Mouse (Mus musculus): ENCODE data around the gene Sirt3.

- TF ChIP-seq CTCF (IDR thresholded peaks at IDR 0.05; ENCODE audit: low read depth): no peak
- no peak for TF ChIP-seq EP300 (optimal IDR thresholded peaks at IDR 0.05)
Measured at GRCm38 (mm10) chr7:140848591-140848990, 33.5 kb downstream of the Sirt3 start.

Measured in stomach, postnatal 0 days (tissue).